Mouse (Mus musculus): ENCODE results near the gene Slc38a2. TPM values are rescaled to one million over a fixed set of nuclear protein-coding genes. Genes with fewer than 3 reads are reported as not detected.

Slc38a2 gene
- total RNA-seq (2014; rRNA removed): 80.9 and 107 TPM in 2 replicates
- 69.8 and 78.4 TPM in 2 replicates for polyA plus RNA-seq (2015; fragmentation: Nextera tagmentation; extraction: Ambion mirVana)

DNA sequence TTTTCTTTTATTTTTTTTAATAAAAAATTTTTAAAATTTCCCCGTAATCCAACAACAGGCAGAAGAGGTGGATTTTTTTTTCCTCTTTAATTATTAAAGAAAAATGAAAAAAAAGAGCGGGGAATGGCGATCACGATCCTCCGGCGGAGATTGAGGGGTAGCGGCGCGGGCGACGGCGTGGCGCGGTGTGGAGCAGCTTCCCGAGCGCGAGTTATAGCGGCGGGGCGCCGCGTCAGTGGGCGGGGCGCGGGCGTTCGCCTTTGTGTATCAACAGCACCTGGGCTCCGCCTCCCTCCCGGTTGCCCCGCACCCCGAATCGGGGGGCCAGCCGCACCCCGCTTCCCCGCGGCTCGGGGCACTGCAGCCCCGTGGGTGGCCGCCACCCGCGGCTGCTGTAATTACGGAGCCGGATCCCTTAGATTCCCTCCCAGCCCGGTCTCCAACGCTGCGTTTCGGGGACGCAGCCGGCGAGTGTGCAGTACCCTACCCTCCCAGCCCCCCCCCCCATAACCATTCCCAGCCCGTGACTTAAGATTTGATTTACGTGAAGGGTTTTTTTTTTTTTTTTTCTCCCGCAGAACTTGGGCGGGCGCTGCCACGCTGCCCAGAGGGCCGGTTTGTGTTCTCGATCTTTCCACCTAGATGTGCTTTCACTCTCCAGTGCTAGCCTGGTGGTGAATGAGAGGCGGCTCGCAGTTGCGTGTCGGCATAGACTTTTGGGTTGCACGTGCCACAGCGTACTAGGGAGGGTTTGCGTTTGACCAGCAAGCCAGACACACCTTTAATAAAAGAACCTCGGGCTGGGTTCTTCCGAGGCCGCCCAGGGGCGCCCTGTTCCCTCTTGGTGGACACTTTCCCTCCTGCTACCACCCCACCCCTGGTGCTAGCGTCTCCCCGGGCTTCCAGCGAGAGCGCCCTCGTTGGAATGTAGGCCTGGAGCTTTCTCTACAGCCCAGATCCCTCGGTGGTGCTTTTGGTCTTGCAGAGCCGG, at the start of gene Slc38a2:
Gene Slc38a2, minus strand, starts transcription at position 210 of the 991 bp plus-strand sequence.
- H3K4me2 ChIP-seq (ENCODE audit: low read depth): peak within 1 kb of the TSS; percentile 67
- TF ChIP-seq CTCF (IDR thresholded peaks at IDR 0.05; ENCODE audit: low read depth): peak; percentile 36; the same call in 1 of the 2 replicates
- no peaks in the 10 kb centered on the region for H3K27me3 ChIP-seq (ENCODE audit: insufficient read depth, low read length)
- DNase-seq (peak; percentile 93), ATAC-seq (peak; percentile 89)
- peaks cover 14% of the 10 kb centered on the region for H3K36me3 ChIP-seq (ENCODE audit: insufficient read depth)
- H3K9me3 ChIP-seq (ENCODE audit: low read length): no peaks in the 10 kb centered on the region
- H3K9ac ChIP-seq: peak within 1 kb of the TSS; percentile 100
- peak within 1 kb of the TSS; percentile 88 for H3K4me3 ChIP-seq (ENCODE audit: low read depth, low read length)
- peaks cover 10% of the 10 kb centered on the region; the same call in 1 of the 2 replicates for H3K4me1 ChIP-seq (ENCODE audit: insufficient read depth)
- H3K27ac ChIP-seq (ENCODE audit: low read depth, low read length): peak within 1 kb of the TSS; percentile 100
- under 1% methylated on average over 70 of the region's 76 CpGs for WGBS

DNA sequence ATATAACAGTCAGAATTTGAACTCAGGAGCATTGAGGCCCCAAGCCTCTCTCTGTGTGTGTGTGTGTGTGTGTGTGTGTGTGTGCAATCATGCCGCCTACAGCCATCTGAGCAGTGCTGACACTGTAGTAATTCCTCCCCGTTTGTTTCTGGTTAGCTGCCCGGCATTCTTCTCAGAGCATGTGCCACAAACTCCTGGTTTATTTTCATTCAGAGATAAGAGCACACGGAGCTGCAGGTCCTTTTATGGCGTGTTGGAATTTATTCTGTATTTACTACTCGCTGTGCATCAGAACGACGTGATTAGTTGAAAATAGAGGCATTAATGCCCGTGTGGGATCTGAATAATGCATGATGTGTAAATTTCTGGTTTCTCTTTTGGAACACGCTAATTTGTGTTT, 49.6 kb upstream of the Slc38a2 start:
- peak overlapping the region; percentile 26; the same call in 1 of the 2 replicates for H3K4me2 ChIP-seq (ENCODE audit: low read depth)
- no peak overlapping the region for H3K4me3 ChIP-seq (ENCODE audit: low read depth, low read length)
- H3K27me3 ChIP-seq (ENCODE audit: insufficient read depth, low read length): no peaks in the 10 kb centered on the region
- no peaks in the 10 kb centered on the region for H3K36me3 ChIP-seq (ENCODE audit: insufficient read depth)
- no peaks in the 10 kb centered on the region for H3K9me3 ChIP-seq (ENCODE audit: low read length)
- no peak overlapping the region; the same call in 1 of the 2 replicates for H3K9ac ChIP-seq
- 0 out of 2 replicates have a peak overlapping the region, but pooled peaks have one; percentile 1 for H3K27ac ChIP-seq (ENCODE audit: low read depth, low read length)
- 27% methylated on average over 10 of the region's 10 CpGs for WGBS
- ATAC-seq (peak; percentile 59), DNase-seq (peak; percentile 31)
- H3K4me1 ChIP-seq (ENCODE audit: insufficient read depth): no peaks in the 10 kb centered on the region
- no peak for TF ChIP-seq CTCF (IDR thresholded peaks at IDR 0.05; ENCODE audit: low read depth)

DNA sequence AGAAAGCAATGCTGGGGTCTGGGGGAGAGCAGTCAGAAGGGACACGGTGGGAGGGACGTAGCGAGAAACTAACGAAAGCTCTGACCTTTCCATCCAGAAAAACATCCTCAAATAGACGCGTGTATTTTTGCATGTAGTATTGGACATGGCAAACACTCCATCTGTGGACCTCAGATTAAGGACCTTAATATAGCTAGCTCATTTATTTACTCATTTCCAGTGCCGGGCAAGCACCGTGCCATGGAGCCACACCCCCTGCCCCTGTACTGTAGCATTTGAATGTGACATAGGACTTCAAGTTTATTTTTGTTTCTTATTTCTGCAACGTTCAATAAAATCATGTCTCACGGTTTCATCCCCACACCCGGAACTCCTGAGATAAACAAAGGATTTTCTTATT, 48.0 kb upstream of the Slc38a2 start:
- H3K4me1 ChIP-seq (ENCODE audit: insufficient read depth): no peaks in the 10 kb centered on the region
- DNase-seq (no peak), ATAC-seq (no peak)
- TF ChIP-seq CTCF (IDR thresholded peaks at IDR 0.05; ENCODE audit: low read depth): no peak
- no peak overlapping the region for H3K27ac ChIP-seq (ENCODE audit: low read depth, low read length)
- no peak overlapping the region for H3K4me2 ChIP-seq (ENCODE audit: low read depth)
- no peak overlapping the region for H3K9ac ChIP-seq
- no peaks in the 10 kb centered on the region for H3K27me3 ChIP-seq (ENCODE audit: insufficient read depth, low read length)
- 85% methylated on average over 11 of the region's 11 CpGs for WGBS
- H3K9me3 ChIP-seq (ENCODE audit: low read length): no peaks in the 10 kb centered on the region
- no peaks in the 10 kb centered on the region for H3K36me3 ChIP-seq (ENCODE audit: insufficient read depth)
- H3K4me3 ChIP-seq (ENCODE audit: low read depth, low read length): no peak overlapping the region

DNA sequence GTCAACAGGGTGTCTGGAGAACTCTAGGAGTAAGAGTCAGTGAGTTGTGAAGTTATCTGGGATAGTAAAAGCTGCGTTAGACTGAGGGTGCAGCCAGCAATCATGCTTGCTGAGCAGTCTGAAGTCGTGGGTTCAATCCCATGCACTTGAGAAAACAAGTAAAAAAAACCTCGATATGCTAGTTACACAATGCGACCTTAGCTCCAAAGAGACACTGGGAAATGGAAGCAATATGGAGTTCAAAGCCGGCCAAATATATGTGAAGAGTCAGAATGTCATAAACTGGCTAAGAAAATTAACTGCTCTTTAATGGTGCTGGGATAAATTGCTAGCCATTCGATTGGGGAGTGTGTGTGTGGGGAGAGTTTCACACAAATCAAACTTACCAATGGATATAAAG, 47.5 kb upstream of the Slc38a2 start:
- no peaks in the 10 kb centered on the region for H3K9me3 ChIP-seq (ENCODE audit: low read length)
- no peaks in the 10 kb centered on the region for H3K4me1 ChIP-seq (ENCODE audit: insufficient read depth)
- no peak overlapping the region for H3K4me3 ChIP-seq (ENCODE audit: low read depth, low read length)
- H3K27ac ChIP-seq (ENCODE audit: low read depth, low read length): no peak overlapping the region
- no peak for ATAC-seq
- H3K4me2 ChIP-seq (ENCODE audit: low read depth): no peak overlapping the region
- H3K27me3 ChIP-seq (ENCODE audit: insufficient read depth, low read length): no peaks in the 10 kb centered on the region
- DNase-seq: no peak
- H3K36me3 ChIP-seq (ENCODE audit: insufficient read depth): no peaks in the 10 kb centered on the region
- no peak for TF ChIP-seq CTCF (IDR thresholded peaks at IDR 0.05; ENCODE audit: low read depth)
- H3K9ac ChIP-seq: no peak overlapping the region
- 89% methylated on average over 6 of the region's 6 CpGs for WGBS

DNA sequence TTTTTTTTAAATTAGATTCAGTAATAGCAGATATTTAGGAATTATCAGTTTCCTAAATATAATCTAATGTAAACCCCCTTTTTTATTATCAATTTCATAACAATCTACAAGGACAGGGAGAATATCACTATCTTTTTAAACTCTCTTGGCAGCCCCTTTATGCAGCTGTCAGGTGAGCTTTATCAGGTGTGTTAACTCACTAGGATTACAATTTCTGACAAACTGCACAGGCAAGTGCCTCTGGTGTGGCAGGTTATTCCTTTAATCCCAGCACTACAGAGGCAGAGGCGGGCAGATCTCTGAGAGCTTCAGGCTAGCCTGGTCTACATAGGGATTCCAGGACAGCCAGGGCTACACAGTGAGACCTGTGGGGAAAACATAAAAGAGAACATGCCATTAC, 45.8 kb upstream of the Slc38a2 start:
- DNase-seq: no peak
- no peaks in the 10 kb centered on the region for H3K27me3 ChIP-seq (ENCODE audit: insufficient read depth, low read length)
- no peaks in the 10 kb centered on the region for H3K4me1 ChIP-seq (ENCODE audit: insufficient read depth)
- no peak overlapping the region for H3K4me3 ChIP-seq (ENCODE audit: low read depth, low read length)
- H3K9me3 ChIP-seq (ENCODE audit: low read length): no peaks in the 10 kb centered on the region
- WGBS: 96% methylated on average over 1 of the region's 1 CpGs
- no peak for TF ChIP-seq CTCF (IDR thresholded peaks at IDR 0.05; ENCODE audit: low read depth)
- no peak overlapping the region for H3K4me2 ChIP-seq (ENCODE audit: low read depth)
- H3K9ac ChIP-seq: no peak overlapping the region
- no peak for ATAC-seq
- no peaks in the 10 kb centered on the region for H3K36me3 ChIP-seq (ENCODE audit: insufficient read depth)
- no peak overlapping the region for H3K27ac ChIP-seq (ENCODE audit: low read depth, low read length)

DNA sequence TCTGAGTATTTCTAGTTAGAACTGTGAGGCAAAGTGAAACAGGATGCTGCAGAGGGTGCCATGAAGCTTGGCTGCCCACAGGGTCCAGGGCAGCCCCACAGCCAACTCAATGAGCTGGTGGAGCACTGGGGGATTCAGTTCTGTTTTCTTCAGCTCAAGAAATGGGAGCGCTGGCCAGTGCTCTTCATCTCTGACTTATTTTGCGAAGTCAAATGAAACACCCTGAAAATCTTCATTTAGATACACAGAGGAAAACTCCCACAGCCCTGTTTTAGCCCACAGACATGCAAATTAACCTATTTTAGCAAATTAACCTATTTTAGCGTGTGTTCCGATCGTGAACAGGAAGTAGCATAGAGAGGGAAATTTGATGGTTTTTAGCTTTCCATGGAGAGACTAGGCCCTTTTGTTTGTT, 45.4 kb upstream of the Slc38a2 start:
- Histone ChIP-seq H3K27me3 (ENCODE audit: insufficient read depth, low read length) (no peaks in the 10 kb centered on the region), H3K4me3 (ENCODE audit: low read depth, low read length) (no peak overlapping the region), H3K36me3 (ENCODE audit: insufficient read depth) (no peaks in the 10 kb centered on the region), H3K4me2 (ENCODE audit: low read depth) (no peak overlapping the region), H3K9me3 (ENCODE audit: low read length) (no peaks in the 10 kb centered on the region), H3K9ac (no peak overlapping the region), H3K4me1 (ENCODE audit: insufficient read depth) (no peaks in the 10 kb centered on the region), H3K27ac (ENCODE audit: low read depth, low read length) (no peak overlapping the region)
- no peak for ATAC-seq
- no peak for DNase-seq
- WGBS: 86% methylated on average over 5 of the region's 5 CpGs
- TF ChIP-seq CTCF (IDR thresholded peaks at IDR 0.05; ENCODE audit: low read depth): no peak
